Comparison of ENCODE assay signal across 27 mouse cellular contexts in genomic region chr17:47464248-47464965, GRCm38 (mm10). TPM values are rescaled to one million over a fixed set of nuclear protein-coding genes. Genes with fewer than 3 reads are reported as not detected.
A peak's percentile ranks its signal among the peaks of the same experiment; 100 is the strongest.
DNase-seq lines count a peak whose midpoint lies in the region; ATAC-seq and TF ChIP-seq lines count a peak whose summit lies in the region.
"Had no signal": no experiment of that assay in that cellular context is flagged by ENCODE, and none has a peak within 500 bp of the region (broad histone marks: within the 10 kb centered on the region; RNA-seq: fewer than 3 reads in every experiment).

No protein-coding gene starts in this region.

- 48% methylated on average over 12 of the region's 12 CpGs for WGBS in kidney, embryonic 15.5 days
- WGBS in intestine, embryonic 15.5 days = 41% methylated on average over 12 of the region's 12 CpGs
- WGBS in liver, embryonic 11.5 days = 52% methylated on average over 12 of the region's 12 CpGs
- WGBS in liver, postnatal 0 days (ENCODE audit: insufficient replicate concordance) = 52% methylated on average over 12 of the region's 12 CpGs

- no peaks in the 10 kb centered on the region for H3K36me3 ChIP-seq in kidney, embryonic 15.5 days
- no peaks in the 10 kb centered on the region for H3K36me3 ChIP-seq in intestine, embryonic 15.5 days
- no peaks in the 10 kb centered on the region for H3K36me3 ChIP-seq in liver, embryonic 11.5 days (ENCODE audit: control insufficient read depth, insufficient read depth, low read length)
- H3K36me3 ChIP-seq in liver, postnatal 0 days (replicated peaks; ENCODE audit: insufficient read depth, low read length) = peaks cover 3% of the 10 kb centered on the region
- H3K36me3 ChIP-seq: embryonic facial prominence, embryonic 12.5 days; forebrain, embryonic 12.5 days; G1E; heart, embryonic 15.5 days; limb, embryonic 15.5 days; midbrain, embryonic 10.5 days; neural tube, embryonic 15.5 days had no signal

- peak overlapping the region; percentile 11 for H3K27ac ChIP-seq in kidney, embryonic 15.5 days
- peak overlapping the region; percentile 51 for H3K27ac ChIP-seq in intestine, embryonic 15.5 days
- H3K27ac ChIP-seq in liver, embryonic 11.5 days (ENCODE audit: low read depth, low read length) = 0 out of 2 replicates have a peak overlapping the region, but pooled peaks have one; percentile 1
- H3K27ac ChIP-seq in liver, postnatal 0 days (ENCODE audit: low read depth) = peak overlapping the region; percentile 86
- H3K27ac ChIP-seq: embryonic facial prominence, embryonic 12.5 days; forebrain, embryonic 12.5 days; heart, adult 2 months; heart, embryonic 15.5 days; limb, embryonic 15.5 days; midbrain, embryonic 10.5 days; neural tube, embryonic 15.5 days; stomach, postnatal 0 days had no signal

- H3K27me3 ChIP-seq in kidney, embryonic 15.5 days = peaks cover 27% of the 10 kb centered on the region
- H3K27me3 ChIP-seq in intestine, embryonic 15.5 days (replicated peaks) = 0 out of 2 replicates have a peak, but pooled peaks cover 3% of the 10 kb centered on the region
- H3K27me3 ChIP-seq in liver, embryonic 11.5 days (replicated peaks; ENCODE audit: control insufficient read depth, insufficient read depth, low read length) = peaks cover 37% of the 10 kb centered on the region
- H3K27me3 ChIP-seq in liver, postnatal 0 days (ENCODE audit: insufficient read depth, low read length) = no peaks in the 10 kb centered on the region
- H3K27me3 ChIP-seq: Patski had no signal

- TF ChIP-seq CTCF in liver, postnatal 0 days (IDR thresholded peaks at IDR 0.05; ENCODE audit: low read depth) = no peak

- ATAC-seq in kidney, embryonic 15.5 days (replicated peaks; ENCODE audit: low FRiP score) = no peak
- peak; percentile 57 for ATAC-seq in intestine, embryonic 15.5 days
- no peak for ATAC-seq in liver, embryonic 11.5 days (replicated peaks; ENCODE audit: low FRiP score)
- peak; percentile 89 for ATAC-seq in liver, postnatal 0 days
- ATAC-seq: hindbrain, embryonic 16.5 days; Patski had no signal

- 0 out of 2 replicates have a peak, but pooled peaks have one; percentile 17 for TF ChIP-seq EP300 in liver, postnatal 0 days (IDR thresholded peaks at IDR 0.05; ENCODE audit: low read depth)

- H3K4me1 ChIP-seq in kidney, embryonic 15.5 days = peaks cover 70% of the 10 kb centered on the region
- peaks cover 53% of the 10 kb centered on the region for H3K4me1 ChIP-seq in intestine, embryonic 15.5 days (replicated peaks)
- peaks cover 22% of the 10 kb centered on the region for H3K4me1 ChIP-seq in liver, embryonic 11.5 days (replicated peaks; ENCODE audit: control insufficient read depth, insufficient read depth, low read length)
- peaks cover 24% of the 10 kb centered on the region for H3K4me1 ChIP-seq in liver, postnatal 0 days (ENCODE audit: insufficient read depth)

- no peak overlapping the region for H3K4me2 ChIP-seq in kidney, embryonic 15.5 days
- peak overlapping the region; percentile 27; the same call in 1 of the 2 replicates for H3K4me2 ChIP-seq in intestine, embryonic 15.5 days (replicated peaks)
- peak overlapping the region; percentile 7; the same call in 1 of the 2 replicates for H3K4me2 ChIP-seq in liver, embryonic 11.5 days
- H3K4me2 ChIP-seq in liver, postnatal 0 days (ENCODE audit: low read depth, low read length) = peak overlapping the region; percentile 47
- H3K4me2 ChIP-seq: embryonic facial prominence, embryonic 12.5 days; forebrain, embryonic 12.5 days; heart, embryonic 15.5 days; limb, embryonic 15.5 days; neural tube, embryonic 15.5 days had no signal

- DNase-seq in kidney, postnatal 25 days = no peak
- DNase-seq in liver, embryonic 11.5 days (ENCODE audit: low spot score) = no peak
- DNase-seq in liver, postnatal 0 days = no peak
- no peak for DNase-seq in cerebellum, adult 8-10 months
- DNase-seq in thymus, postnatal 10 days (ENCODE audit: low spot score in 2 of 2) = no peak
- DNase-seq: adrenal gland, adult 2 months; B cell, adult 2 months; cerebellum, adult 11-12 months; cerebellum, postnatal 25 days; gastrocnemius, postnatal 25 days; heart, adult 2 months; heart, postnatal 36 days; kidney, adult 8-10 months; left cerebral cortex, postnatal 4 days; lung, postnatal 10 days had no signal

- no peak overlapping the region for H3K9ac ChIP-seq in kidney, embryonic 15.5 days
- H3K9ac ChIP-seq in intestine, embryonic 15.5 days = no peak overlapping the region
- H3K9ac ChIP-seq in liver, embryonic 11.5 days (ENCODE audit: low read depth, low read length) = no peak overlapping the region
- no peak overlapping the region for H3K9ac ChIP-seq in liver, postnatal 0 days (replicated peaks)
- H3K9ac ChIP-seq: embryonic facial prominence, embryonic 12.5 days; forebrain, embryonic 12.5 days; heart, embryonic 15.5 days; limb, embryonic 15.5 days; neural tube, embryonic 15.5 days had no signal

- H3K9me3 ChIP-seq in kidney, embryonic 15.5 days (replicated peaks) = no peaks in the 10 kb centered on the region
- no peaks in the 10 kb centered on the region for H3K9me3 ChIP-seq in intestine, embryonic 15.5 days
- H3K9me3 ChIP-seq in liver, embryonic 11.5 days (ENCODE audit: control insufficient read depth, low read length) = no peaks in the 10 kb centered on the region
- no peaks in the 10 kb centered on the region for H3K9me3 ChIP-seq in liver, postnatal 0 days (ENCODE audit: low read length)
- H3K9me3 ChIP-seq: embryonic facial prominence, embryonic 12.5 days; forebrain, embryonic 12.5 days; G1E; heart, embryonic 15.5 days; limb, embryonic 15.5 days; midbrain, embryonic 10.5 days; neural tube, embryonic 15.5 days had no signal

- no peak overlapping the region for H3K4me3 ChIP-seq in kidney, embryonic 15.5 days (replicated peaks)
- H3K4me3 ChIP-seq in intestine, embryonic 15.5 days (replicated peaks) = no peak overlapping the region
- no peak overlapping the region for H3K4me3 ChIP-seq in liver, embryonic 11.5 days (ENCODE audit: low read depth, low read length)
- no peak overlapping the region for H3K4me3 ChIP-seq in liver, postnatal 0 days (ENCODE audit: low read depth, low read length)
- H3K4me3 ChIP-seq: embryonic facial prominence, embryonic 12.5 days; forebrain, embryonic 12.5 days; heart, adult 2 months; heart, embryonic 15.5 days; limb, embryonic 15.5 days; midbrain, embryonic 10.5 days; neural tube, embryonic 15.5 days had no signal

RNA-seq across cellular contexts. Expression of gene 1700001C19Rik, which starts 27.2 kb away (rescaled TPM):
- 0.26 and 0.46 TPM in 2 replicates for polyA plus RNA-seq in kidney, embryonic 15.5 days (2015; fragmentation: Nextera tagmentation; extraction: Ambion mirVana)
- polyA plus RNA-seq in intestine, embryonic 15.5 days (2015; fragmentation: Nextera tagmentation; extraction: Ambion mirVana) = 0.28 and 0.38 TPM in 2 replicates
- polyA plus RNA-seq in liver, embryonic 11.5 days (2014; fragmentation: Nextera tagmentation; extraction: Ambion mirVana) = 0.52 and 0.96 TPM in 2 replicates
- polyA plus RNA-seq in liver, postnatal 0 days (2015; fragmentation: Nextera tagmentation; extraction: Ambion mirVana) = 7.5 and 7.8 TPM in 2 replicates
- polyA plus RNA-seq: G1E had no signal

RNA-seq across cellular contexts. Expression of gene AI661453, which starts 28.0 kb away (rescaled TPM):
- 1.7 and 2.1 TPM in 2 replicates for polyA plus RNA-seq in kidney, embryonic 15.5 days (2015; fragmentation: Nextera tagmentation; extraction: Ambion mirVana)
- 3.1 and 3.7 TPM in 2 replicates for polyA plus RNA-seq in intestine, embryonic 15.5 days (2015; fragmentation: Nextera tagmentation; extraction: Ambion mirVana)
- polyA plus RNA-seq in liver, embryonic 11.5 days (2014; fragmentation: Nextera tagmentation; extraction: Ambion mirVana) = 0.22 and 0.23 TPM in 2 replicates
- polyA plus RNA-seq in liver, postnatal 0 days (2015; fragmentation: Nextera tagmentation; extraction: Ambion mirVana) = 1.0 and 1.6 TPM in 2 replicates

RNA-seq across cellular contexts. Expression of gene Taf8, which starts 37.7 kb away (rescaled TPM):
- polyA plus RNA-seq in kidney, embryonic 15.5 days (2015; fragmentation: Nextera tagmentation; extraction: Ambion mirVana) = 32.2 and 37.0 TPM in 2 replicates
- polyA plus RNA-seq in intestine, embryonic 15.5 days (2015; fragmentation: Nextera tagmentation; extraction: Ambion mirVana) = 20.4 and 21.9 TPM in 2 replicates
- polyA plus RNA-seq in liver, embryonic 11.5 days (2014; fragmentation: Nextera tagmentation; extraction: Ambion mirVana) = 20.7 and 21.3 TPM in 2 replicates
- polyA plus RNA-seq in liver, postnatal 0 days (2015; fragmentation: Nextera tagmentation; extraction: Ambion mirVana) = 6.5 and 8.1 TPM in 2 replicates

RNA-seq across cellular contexts. Expression of gene Ccnd3, which starts 40.4 kb away (rescaled TPM):
- polyA plus RNA-seq in kidney, embryonic 15.5 days (2015; fragmentation: Nextera tagmentation; extraction: Ambion mirVana) = 272 and 294 TPM in 2 replicates
- polyA plus RNA-seq in intestine, embryonic 15.5 days (2015; fragmentation: Nextera tagmentation; extraction: Ambion mirVana) = 394 and 407 TPM in 2 replicates
- 525 and 530 TPM in 2 replicates for polyA plus RNA-seq in liver, embryonic 11.5 days (2014; fragmentation: Nextera tagmentation; extraction: Ambion mirVana)
- 249 and 250 TPM in 2 replicates for polyA plus RNA-seq in liver, postnatal 0 days (2015; fragmentation: Nextera tagmentation; extraction: Ambion mirVana)

Comparison
In these comparisons a context has a peak if more than half of its experiments do, and no peak if none do; other contexts are left out.
1. ATAC-seq: peak in intestine, embryonic 15.5 days (single experiment) and liver, postnatal 0 days (single experiment); none in kidney, embryonic 15.5 days (single experiment) and liver, embryonic 11.5 days (single experiment).
2. H3K27ac ChIP-seq: peak in every context shown above with its lines; median percentile 86 in liver, postnatal 0 days; 51 in intestine, embryonic 15.5 days; 11 in kidney, embryonic 15.5 days; 1 in liver, embryonic 11.5 days.